Mouse (Mus musculus) A20 (cell line): ENCODE data around the gene Bcl9.
A peak's percentile ranks its signal among the peaks of the same experiment; 100 is the strongest.

Source experiments
- DNase-seq: peaks from one replicate; pipeline ENCODE4 v3.0.0-alpha.2; 2011; ENCODE audit warnings: low read depth, low spot score

Gene Bcl9

DNA sequence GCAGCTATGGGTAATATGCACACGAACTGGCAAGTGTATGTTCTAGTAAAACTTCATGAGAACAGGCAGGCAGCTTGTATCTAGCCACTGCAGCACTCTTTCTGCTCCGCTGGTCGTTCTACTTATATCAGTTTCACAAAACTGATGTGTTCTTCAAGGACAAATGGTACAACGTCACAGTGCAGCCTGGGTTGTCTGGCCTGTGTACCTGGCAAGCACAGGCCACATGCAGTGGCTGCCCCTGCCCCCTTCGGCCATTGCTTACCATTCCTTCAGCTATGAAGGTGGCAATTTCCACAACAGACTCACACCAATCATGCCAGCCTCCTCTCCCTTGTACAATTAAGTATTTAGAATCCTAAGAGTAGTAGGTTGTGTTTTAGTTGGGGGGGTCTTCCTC lies 125.1 kb downstream of the Bcl9 start:
- no peak for DNase-seq

GRCm38 (mm10) chr3:97172231-97172630 lies 125.5 kb downstream of the Bcl9 start:
- no peak for DNase-seq

GRCm38 (mm10) chr3:97171531-97171930 lies 126.2 kb downstream of the Bcl9 start:
- no peak for DNase-seq

GRCm38 (mm10) chr3:97167126-97167525 lies 130.6 kb downstream of the Bcl9 start:
- DNase-seq: no peak

DNA sequence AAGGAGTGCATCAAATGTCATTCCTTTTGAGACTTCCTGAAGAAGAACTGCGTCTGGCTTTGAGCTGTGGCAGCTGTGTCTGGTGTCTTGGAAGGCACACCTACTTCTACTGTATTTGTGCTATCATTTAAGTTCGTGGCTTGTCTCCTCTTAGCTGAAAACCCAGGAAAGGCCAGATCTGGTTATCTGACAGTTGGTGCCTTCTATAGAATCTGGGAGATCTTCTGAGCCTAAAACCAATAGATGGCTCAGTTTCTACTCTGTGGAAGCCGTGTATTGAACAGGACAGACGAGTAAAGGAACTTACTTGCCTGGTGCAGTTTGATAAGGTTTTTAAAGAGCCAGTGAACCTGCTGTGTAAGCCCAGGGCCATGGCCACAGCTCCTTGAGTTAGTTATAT lies 133.2 kb downstream of the Bcl9 start:
- no peak for DNase-seq

DNA sequence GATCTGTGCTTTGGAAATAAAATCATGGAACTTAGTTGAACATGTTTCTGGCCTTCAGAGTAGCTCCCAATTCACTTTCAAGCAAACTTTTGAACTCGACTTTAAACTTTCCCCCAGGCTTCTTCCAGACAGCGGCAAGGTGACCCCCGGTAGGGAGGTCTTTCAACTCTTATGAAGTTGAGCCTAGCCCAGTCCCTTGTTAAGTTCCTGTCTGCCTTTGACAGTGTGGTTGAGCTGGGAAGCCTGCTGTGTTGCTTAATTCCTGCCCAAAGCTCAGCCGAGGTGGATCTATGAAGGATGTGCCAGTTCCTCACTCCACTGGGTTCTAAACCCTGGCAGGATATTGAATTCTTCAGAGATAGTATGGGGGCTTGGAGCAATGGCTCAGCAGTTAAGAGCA lies 135.9 kb downstream of the Bcl9 start:
- DNase-seq: no peak

GRCm38 (mm10) chr3:97160908-97161307 lies 136.8 kb downstream of the Bcl9 start:
- DNase-seq: no peak

GRCm38 (mm10) chr3:97159986-97160385 lies 137.7 kb downstream of the Bcl9 start:
- no peak for DNase-seq

GRCm38 (mm10) chr3:97159509-97159850 lies 138.2 kb downstream of the Bcl9 start:
- DNase-seq: no peak

DNA sequence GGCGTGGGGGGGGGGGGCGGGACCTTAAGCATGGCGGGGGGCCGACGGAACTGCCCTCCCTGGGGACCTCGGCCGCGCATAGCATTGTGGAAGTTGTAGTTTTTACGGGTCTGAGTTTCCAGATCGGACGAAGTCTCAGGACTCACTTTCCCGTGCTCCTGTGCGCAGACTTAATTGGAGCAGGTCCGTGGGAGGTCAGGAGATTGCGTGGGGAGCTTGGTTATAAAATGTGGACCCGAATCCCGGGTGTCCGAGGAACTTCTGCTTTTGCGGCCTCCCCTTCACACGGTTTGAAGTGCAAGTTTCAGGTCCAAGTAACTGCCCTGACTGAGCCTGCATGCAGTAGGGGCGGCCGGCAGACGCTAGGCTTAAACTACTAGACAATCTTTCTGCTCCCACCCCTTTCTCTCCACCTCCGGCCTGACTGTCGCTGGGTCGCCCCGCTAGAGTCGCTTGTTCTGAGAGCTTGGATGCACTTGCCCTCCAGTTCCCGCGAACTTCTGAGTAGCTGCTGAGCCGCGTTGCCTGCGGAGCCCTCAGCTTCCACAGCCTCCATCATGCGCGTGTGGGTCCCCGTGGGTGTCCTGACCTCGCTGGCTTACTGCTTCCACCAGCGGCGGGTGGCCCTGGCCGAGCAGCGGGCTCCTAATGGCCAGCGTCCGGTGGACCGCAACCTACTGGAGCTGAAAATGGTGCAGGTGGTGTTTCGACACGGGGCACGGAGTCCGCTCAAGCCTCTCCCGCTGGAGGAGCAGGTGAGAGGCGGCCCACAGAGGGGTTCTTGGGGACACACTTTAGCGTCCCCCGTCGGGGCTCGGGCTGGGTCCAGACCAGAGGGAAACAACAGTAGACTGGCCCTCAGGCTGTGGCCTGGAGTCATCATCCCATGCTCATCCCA lies 138.9 kb downstream of the Bcl9 start, which contains the start of gene Acp6:
Acp6 (plus strand) TSS at position 167 of the 898 bp plus-strand sequence.
- peak; percentile 96 for DNase-seq

GRCm38 (mm10) chr3:97157958-97158599 lies 139.6 kb downstream of the Bcl9 start:
- DNase-seq: peak; percentile 78

- DNase-seq: peak; percentile 23
These were observed 140.4 kb downstream of the Bcl9 start for GRCm38 (mm10) chr3:97157308-97157707.

DNA sequence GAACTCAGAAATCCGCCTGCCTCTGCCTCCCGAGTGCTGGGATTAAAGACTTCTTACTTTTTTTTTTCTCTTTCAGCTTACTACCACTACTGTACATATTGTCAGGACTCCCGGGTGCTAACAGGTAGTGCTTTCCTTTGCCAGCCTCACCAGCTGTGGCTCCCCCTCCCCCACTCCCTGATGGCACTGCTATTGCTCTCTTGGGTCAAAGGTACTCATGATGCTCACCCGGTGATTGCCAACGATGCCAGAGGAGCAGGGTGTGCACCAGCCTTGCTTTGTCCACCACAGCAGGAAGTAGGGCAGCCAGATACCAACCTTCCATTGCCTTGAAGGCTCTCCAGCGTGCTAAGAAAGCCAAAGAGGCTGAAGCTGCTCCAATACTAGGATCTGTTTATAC lies 141.3 kb downstream of the Bcl9 start:
- DNase-seq: no peak
